Mouse (Mus musculus) neural tube, embryonic 14.5 days (tissue): Measurements from ENCODE around the gene Gm20721. TPM values are rescaled to one million over a fixed set of nuclear protein-coding genes. Genes with fewer than 3 reads are reported as not detected.

Source experiments
- ATAC-seq: fragments of 200-750 bp; cut with Nextera tagmentation; 2 replicates; pipeline ENCODE4 v1.8.0; 2017; ENCODE audit warnings: low read depth, mild to moderate bottlenecking, moderate TSS enrichment, moderate library complexity
- H3K27ac ChIP-seq: fragments of 300-500 bp; sonication (generic); 2 replicates; pipeline ENCODE4 v1.5.1; 2014; ENCODE audit warnings: low read depth, mild to moderate bottlenecking, control low read depth, low read length, moderate library complexity, mixed read lengths
- H3K27me3 ChIP-seq: fragments of 300-500 bp; sonication (generic); 2 replicates; pipeline ENCODE4 v1.6.1; 2014; ENCODE audit warnings: low read length; ENCODE audit not compliant: control insufficient read depth, insufficient read depth
- H3K36me3 ChIP-seq: fragments of 300-500 bp; sonication (generic); 2 replicates; pipeline ENCODE4 v1.6.1; 2014; ENCODE audit warnings: low read length, mixed read lengths; ENCODE audit not compliant: control insufficient read depth, insufficient read depth
- H3K4me1 ChIP-seq: fragments of 300-500 bp; sonication (generic); 2 replicates; pipeline ENCODE4 v1.6.1; 2014; ENCODE audit warnings: low read length; ENCODE audit not compliant: control insufficient read depth, insufficient read depth
- H3K4me2 ChIP-seq: fragments of 300-500 bp; sonication (generic); 2 replicates; pipeline ENCODE4 v1.6.1; 2014; ENCODE audit warnings: mild to moderate bottlenecking, low read depth, low read length, control low read depth
- H3K4me3 ChIP-seq: fragments of 300-500 bp; sonication (generic); 2 replicates; pipeline ENCODE4 v1.5.1; 2014; ENCODE audit warnings: low read depth, low read length, control low read depth, mixed read lengths
- H3K9ac ChIP-seq: fragments of 300-500 bp; sonication (generic); replicated peaks from 2 replicates; pipeline ENCODE4 v1.6.1; 2014; ENCODE audit warnings: low read depth, mild to moderate bottlenecking, control low read depth, low read length, mixed read lengths
- H3K9me3 ChIP-seq: fragments of 300-500 bp; sonication (generic); 2 replicates; pipeline ENCODE4 v1.6.1; 2016; ENCODE audit warnings: low read length; ENCODE audit not compliant: control insufficient read depth
- WGBS: fragments of 180-500 bp; shearing (Covaris S2); extraction: QIAGEN DNeasy Blood & Tissue Kit; methylation state at CpG from one replicate; pipeline ENCODE4 v1.1.7; 2014; 5-methylcytosine and 5-hydroxymethylcytosine counted together
- polyA plus RNA-seq: library from polyadenylated mRNA; unstranded; fragments of >200 nt; fragmentation: Nextera tagmentation; extraction: Ambion mirVana; gene quantifications from 2 replicates; pipeline ENCODE4 v1.2.1, GENCODE M21; 2014

The Gm20721 gene
- polyA plus RNA-seq, 1 experiment from 2014 or later: 11.8 TPM

GRCm38 (mm10) chr2:174285921-174286470 is 60.5 kb downstream of the Gm20721 start:
- Histone ChIP-seq H3K27me3 (peaks cover 17% of the 10 kb centered on the region), H3K36me3 (peaks cover 15% of the 10 kb centered on the region), H3K9ac (no peak overlapping the region), H3K27ac (no peak overlapping the region), H3K4me1 (0 out of 2 replicates have a peak, but pooled peaks cover 8% of the 10 kb centered on the region), H3K4me3 (peak overlapping the region; percentile 26), H3K4me2 (no peak overlapping the region), H3K9me3 (peaks cover 7% of the 10 kb centered on the region; the same call in 1 of the 2 replicates)
- ATAC-seq: no peak
- 43% methylated on average over 34 of the region's 34 CpGs for WGBS

- Histone ChIP-seq H3K4me2 (peak overlapping the region; percentile 46), H3K27ac (no peak overlapping the region), H3K4me3 (peak overlapping the region; percentile 26), H3K36me3 (peaks cover 15% of the 10 kb centered on the region), H3K4me1 (0 out of 2 replicates have a peak, but pooled peaks cover 5% of the 10 kb centered on the region), H3K9ac (no peak overlapping the region), H3K9me3 (peaks cover 7% of the 10 kb centered on the region; the same call in 1 of the 2 replicates), H3K27me3 (peaks cover 17% of the 10 kb centered on the region)
- 47% methylated on average over 58 of the region's 58 CpGs for WGBS
- ATAC-seq: peak; percentile 4; the same call in 1 of the 2 replicates
Measured at GRCm38 (mm10) chr2:174284807-174285457, 61.6 kb downstream of the Gm20721 start.

- peak; percentile 50 for ATAC-seq
- Histone ChIP-seq H3K9me3 (peaks cover 7% of the 10 kb centered on the region; the same call in 1 of the 2 replicates), H3K4me3 (peak within 1 kb of the TSS; percentile 26), H3K9ac (0 out of 2 replicates have a peak within 1 kb of the TSS, but pooled peaks have one; percentile 25), H3K27me3 (peaks cover 17% of the 10 kb centered on the region), H3K36me3 (peaks cover 15% of the 10 kb centered on the region), H3K4me1 (0 out of 2 replicates have a peak, but pooled peaks cover 5% of the 10 kb centered on the region), H3K4me2 (peak within 1 kb of the TSS; percentile 46), H3K27ac (no peak within 1 kb of the TSS)
- 52% methylated on average over 19 of the region's 19 CpGs for WGBS
Measured at GRCm38 (mm10) chr2:174284011-174284410, 62.5 kb downstream of the Gm20721 start, which contains the start of gene Gnas. TSS of gene Gnas (plus strand) at chr2:174284320.

GRCm38 (mm10) chr2:174283341-174283740 is 63.2 kb downstream of the Gm20721 start:
- H3K27me3 ChIP-seq: peaks cover 17% of the 10 kb centered on the region
- peak overlapping the region; percentile 46 for H3K4me2 ChIP-seq
- no peak overlapping the region for H3K9ac ChIP-seq
- 0 out of 2 replicates have a peak, but pooled peaks cover 5% of the 10 kb centered on the region for H3K4me1 ChIP-seq
- H3K4me3 ChIP-seq: peak overlapping the region; percentile 6; the same call in 1 of the 2 replicates
- WGBS: 60% methylated on average over 11 of the region's 11 CpGs
- H3K9me3 ChIP-seq: peaks cover 7% of the 10 kb centered on the region; the same call in 1 of the 2 replicates
- no peak for ATAC-seq
- H3K27ac ChIP-seq: no peak overlapping the region
- peaks cover 15% of the 10 kb centered on the region for H3K36me3 ChIP-seq

Other genes starting within 250 kb of the Gm20721 start
- gene Npepl1, start 236.4 kb downstream of the Gm20721 start, polyA plus RNA-seq: 7.7 and 13.2 TPM in 2 replicates
- 1,718 and 1,785 TPM in 2 replicates for gene Gnas, start 62.4 kb downstream of the Gm20721 start, polyA plus RNA-seq
- 105 and 116 TPM in 2 replicates for gene Nelfcd, start 69.1 kb upstream of the Gm20721 start, polyA plus RNA-seq
- gene Ctsz, start 92.3 kb upstream of the Gm20721 start, polyA plus RNA-seq: 58.2 and 79.7 TPM in 2 replicates
- 0.19 and 0.68 TPM in 2 replicates for gene Tubb1, start 104.0 kb upstream of the Gm20721 start, polyA plus RNA-seq
- 794 and 891 TPM in 2 replicates for gene Atp5e, start 117.4 kb upstream of the Gm20721 start, polyA plus RNA-seq
- gene Prelid3b, start 126.4 kb upstream of the Gm20721 start, polyA plus RNA-seq: 111 and 112 TPM in 2 replicates